Mouse (Mus musculus) neural tube, embryonic 13.5 days (tissue): ENCODE data around the gene Thoc3. TPM values are rescaled to one million over a fixed set of nuclear protein-coding genes. Genes with fewer than 3 reads are reported as not detected.

Source experiments
- ATAC-seq: fragments of 200-750 bp; cut with Nextera tagmentation; 2 replicates; pipeline ENCODE4 v1.8.0; 2017; ENCODE audit warnings: low read depth, mild to moderate bottlenecking, moderate TSS enrichment, moderate library complexity
- H3K27ac ChIP-seq: fragments of 300-500 bp; sonication (generic); replicated peaks from 2 replicates; pipeline ENCODE4 v1.5.1; 2015; ENCODE audit warnings: moderate library complexity, mild to moderate bottlenecking, inconsistent platforms
- H3K27me3 ChIP-seq: fragments of 300-500 bp; sonication (generic); 2 replicates; pipeline ENCODE4 v1.6.1; 2015; ENCODE audit warnings: mild to moderate bottlenecking, inconsistent platforms
- H3K36me3 ChIP-seq: fragments of 300-500 bp; sonication (generic); 2 replicates; pipeline ENCODE4 v1.6.1; 2015; ENCODE audit warnings: mild to moderate bottlenecking, inconsistent platforms
- H3K4me1 ChIP-seq: fragments of 300-500 bp; sonication (generic); replicated peaks from 2 replicates; pipeline ENCODE4 v1.6.1; 2015; ENCODE audit warnings: inconsistent platforms
- H3K4me2 ChIP-seq: fragments of 300-500 bp; sonication (generic); 2 replicates; pipeline ENCODE4 v1.6.1; 2015; ENCODE audit warnings: inconsistent platforms, mild to moderate bottlenecking, moderate library complexity
- H3K4me3 ChIP-seq: fragments of 300-500 bp; sonication (generic); 2 replicates; pipeline ENCODE4 v1.5.1; 2015; ENCODE audit warnings: mild to moderate bottlenecking, inconsistent platforms
- H3K9ac ChIP-seq: fragments of 300-500 bp; sonication (generic); 2 replicates; pipeline ENCODE4 v1.6.1; 2015; ENCODE audit warnings: moderate library complexity, mild to moderate bottlenecking, inconsistent platforms
- H3K9me3 ChIP-seq: fragments of 300-500 bp; sonication (generic); 2 replicates; pipeline ENCODE4 v1.6.1; 2016; ENCODE audit warnings: inconsistent platforms
- WGBS: fragments of 180-500 bp; shearing (Covaris S2); methylation state at CpG from one replicate; pipeline ENCODE4 v1.1.7; 2015; 5-methylcytosine and 5-hydroxymethylcytosine counted together
- polyA plus RNA-seq: library from polyadenylated mRNA; unstranded; fragments of >200 nt; fragmentation: Nextera tagmentation; extraction: Ambion mirVana; gene quantifications from 2 replicates; pipeline ENCODE4 v1.2.1, GENCODE M21; 2015

The Thoc3 gene
- polyA plus RNA-seq, 1 experiment from 2014 or later = 89.6 TPM

GRCm38 (mm10) chr13:54479286-54479685, 10.6 kb upstream of the Thoc3 start:
- Histone ChIP-seq H3K4me2 (no peak overlapping the region), H3K4me1 (no peaks in the 10 kb centered on the region), H3K36me3 (no peaks in the 10 kb centered on the region), H3K4me3 (no peak overlapping the region), H3K9ac (no peak overlapping the region), H3K27ac (no peak overlapping the region), H3K27me3 (no peaks in the 10 kb centered on the region; the same call in 1 of the 2 replicates), H3K9me3 (no peaks in the 10 kb centered on the region)
- 69% methylated on average over 3 of the region's 3 CpGs for WGBS
- no peak for ATAC-seq

GRCm38 (mm10) chr13:54475702-54476101, 7.1 kb upstream of the Thoc3 start:
- Histone ChIP-seq H3K27ac (no peak overlapping the region), H3K9ac (no peak overlapping the region), H3K4me2 (no peak overlapping the region), H3K4me3 (no peak overlapping the region), H3K27me3 (peaks cover 3% of the 10 kb centered on the region; the same call in 1 of the 2 replicates), H3K9me3 (no peaks in the 10 kb centered on the region), H3K4me1 (no peaks in the 10 kb centered on the region), H3K36me3 (no peaks in the 10 kb centered on the region)
- ATAC-seq = no peak
- WGBS = 85% methylated on average over 5 of the region's 5 CpGs

GRCm38 (mm10) chr13:54474996-54475395, 6.3 kb upstream of the Thoc3 start:
- no peak for ATAC-seq
- Histone ChIP-seq H3K27me3 (peaks cover 3% of the 10 kb centered on the region; the same call in 1 of the 2 replicates), H3K27ac (no peak overlapping the region), H3K9ac (no peak overlapping the region), H3K9me3 (no peaks in the 10 kb centered on the region), H3K36me3 (no peaks in the 10 kb centered on the region), H3K4me2 (no peak overlapping the region), H3K4me1 (no peaks in the 10 kb centered on the region), H3K4me3 (no peak overlapping the region)
- 69% methylated on average over 2 of the region's 2 CpGs for WGBS

- no peak overlapping the region for H3K4me3 ChIP-seq
- H3K9ac ChIP-seq = no peak overlapping the region
- H3K4me2 ChIP-seq = no peak overlapping the region
- ATAC-seq = no peak
- no peaks in the 10 kb centered on the region for H3K9me3 ChIP-seq
- H3K27me3 ChIP-seq = peaks cover 3% of the 10 kb centered on the region; the same call in 1 of the 2 replicates
- peaks cover 12% of the 10 kb centered on the region for H3K4me1 ChIP-seq
- H3K27ac ChIP-seq = no peak overlapping the region
- peaks cover 6% of the 10 kb centered on the region for H3K36me3 ChIP-seq
- 81% methylated on average over 4 of the region's 4 CpGs for WGBS
Measured at GRCm38 (mm10) chr13:54471967-54472366, 3.3 kb upstream of the Thoc3 start.

GRCm38 (mm10) chr13:54469012-54469354, 334 bp upstream of the Thoc3 start:
- Histone ChIP-seq H3K27ac (no peak overlapping the region), H3K4me1 (peaks cover 13% of the 10 kb centered on the region), H3K36me3 (peaks cover 36% of the 10 kb centered on the region), H3K4me2 (peak overlapping the region; percentile 95), H3K9ac (peak overlapping the region; percentile 41; the same call in 1 of the 2 replicates), H3K4me3 (peak overlapping the region; percentile 83), H3K9me3 (0 out of 2 replicates have a peak, but pooled peaks cover 4% of the 10 kb centered on the region), H3K27me3 (0 out of 2 replicates have a peak, but pooled peaks cover 3% of the 10 kb centered on the region)
- ATAC-seq = peak; percentile 80
- WGBS = 18% methylated on average over 4 of the region's 4 CpGs

- 0 out of 2 replicates have a peak, but pooled peaks cover 3% of the 10 kb centered on the region for H3K9me3 ChIP-seq
- ATAC-seq = no peak
- 90% methylated on average over 4 of the region's 4 CpGs for WGBS
- no peaks in the 10 kb centered on the region for H3K4me1 ChIP-seq
- no peak overlapping the region for H3K9ac ChIP-seq
- H3K27ac ChIP-seq = no peak overlapping the region
- H3K36me3 ChIP-seq = peaks cover 97% of the 10 kb centered on the region
- no peaks in the 10 kb centered on the region for H3K27me3 ChIP-seq
- H3K4me2 ChIP-seq = no peak overlapping the region
- no peak overlapping the region for H3K4me3 ChIP-seq
Measured at GRCm38 (mm10) chr13:54459282-54459681, 9.4 kb downstream of the Thoc3 start.

DNA sequence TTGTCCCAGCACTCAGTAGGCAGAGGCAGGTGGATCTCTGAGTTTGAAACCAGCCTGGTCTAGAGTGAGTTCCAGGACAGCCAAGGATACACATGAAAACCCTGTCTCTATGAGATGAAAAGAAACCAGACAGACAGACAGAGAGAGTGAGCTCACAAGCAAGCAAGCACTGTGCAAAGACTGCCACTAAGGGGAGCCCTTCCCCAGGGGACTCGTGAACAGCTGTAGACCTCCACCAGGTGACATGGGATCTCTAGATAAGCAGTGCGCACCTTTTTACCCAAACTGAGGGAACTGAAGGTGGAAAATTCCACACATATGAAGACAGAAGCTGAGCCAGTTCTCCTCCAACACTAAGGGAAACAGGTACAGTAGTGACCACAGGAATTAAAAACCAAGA, 11.6 kb downstream of the Thoc3 start:
- no peak for ATAC-seq
- H3K27ac ChIP-seq = no peak overlapping the region
- no peaks in the 10 kb centered on the region for H3K27me3 ChIP-seq
- no peak overlapping the region for H3K4me3 ChIP-seq
- no peaks in the 10 kb centered on the region for H3K4me1 ChIP-seq
- peaks cover 90% of the 10 kb centered on the region for H3K36me3 ChIP-seq
- no peaks in the 10 kb centered on the region for H3K9me3 ChIP-seq
- 88% methylated on average over 2 of the region's 2 CpGs for WGBS
- no peak overlapping the region for H3K4me2 ChIP-seq
- no peak overlapping the region for H3K9ac ChIP-seq

GRCm38 (mm10) chr13:54447496-54448224, 21.0 kb downstream of the Thoc3 start:
- H3K9ac ChIP-seq = peak overlapping the region; percentile 1; the same call in 1 of the 2 replicates
- ATAC-seq = peak; percentile 64

GRCm38 (mm10) chr13:54446686-54447495, 21.8 kb downstream of the Thoc3 start:
- Histone ChIP-seq H3K36me3 (no peaks in the 10 kb centered on the region), H3K9ac (peak overlapping the region; percentile 13; the same call in 1 of the 2 replicates), H3K4me2 (peak overlapping the region; percentile 1; the same call in 1 of the 2 replicates), H3K27ac (no peak overlapping the region), H3K4me3 (no peak overlapping the region), H3K9me3 (no peaks in the 10 kb centered on the region), H3K4me1 (peaks cover 13% of the 10 kb centered on the region; the same call in 1 of the 2 replicates), H3K27me3 (peaks cover 7% of the 10 kb centered on the region)
- whole genome bisulfite sequencing = 29% methylated on average over 19 of the region's 19 CpGs
- peak; percentile 84 for ATAC-seq

More at GRCm38 (mm10) chr13:54447496-54448224, 21.0 kb downstream of the Thoc3 start:
- Histone ChIP-seq H3K27ac (no peak overlapping the region), H3K9me3 (no peaks in the 10 kb centered on the region), H3K27me3 (peaks cover 7% of the 10 kb centered on the region), H3K4me1 (peaks cover 13% of the 10 kb centered on the region; the same call in 1 of the 2 replicates), H3K4me3 (no peak overlapping the region), H3K36me3 (no peaks in the 10 kb centered on the region; the same call in 1 of the 2 replicates), H3K4me2 (peak overlapping the region; percentile 42)
- 8% methylated on average over 15 of the region's 15 CpGs for WGBS

DNA sequence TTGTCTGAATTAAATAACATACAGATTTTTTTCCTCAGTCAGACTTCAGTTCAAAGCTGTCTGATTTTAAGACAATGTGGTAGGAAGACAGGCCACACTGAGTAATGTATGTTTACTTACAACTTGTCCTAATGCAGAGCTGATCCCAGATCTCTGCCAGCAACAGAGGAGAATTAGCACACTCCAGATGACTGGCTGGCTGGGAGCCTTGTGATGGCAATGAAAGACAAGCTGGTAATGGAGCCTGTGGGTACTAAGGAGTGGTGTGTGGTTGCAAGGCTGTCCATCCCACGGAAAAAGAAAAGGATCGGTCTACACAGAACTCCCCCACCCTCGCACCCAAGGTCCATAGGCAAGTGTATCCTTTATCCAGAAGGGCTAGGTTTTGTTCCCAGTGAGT, 25.0 kb downstream of the Thoc3 start:
- no peaks in the 10 kb centered on the region for H3K36me3 ChIP-seq
- no peak overlapping the region for H3K9ac ChIP-seq
- WGBS = 87% methylated on average over 3 of the region's 3 CpGs
- no peak overlapping the region for H3K27ac ChIP-seq
- H3K9me3 ChIP-seq = no peaks in the 10 kb centered on the region
- no peak for ATAC-seq
- H3K4me3 ChIP-seq = no peak overlapping the region
- peaks cover 7% of the 10 kb centered on the region for H3K27me3 ChIP-seq
- no peak overlapping the region for H3K4me2 ChIP-seq
- peaks cover 13% of the 10 kb centered on the region; the same call in 1 of the 2 replicates for H3K4me1 ChIP-seq

GRCm38 (mm10) chr13:54439912-54440311, 28.7 kb downstream of the Thoc3 start:
- ATAC-seq = no peak
- Histone ChIP-seq H3K4me3 (no peak overlapping the region), H3K9me3 (no peaks in the 10 kb centered on the region), H3K27ac (no peak overlapping the region), H3K4me2 (no peak overlapping the region), H3K9ac (no peak overlapping the region), H3K4me1 (no peaks in the 10 kb centered on the region), H3K36me3 (no peaks in the 10 kb centered on the region), H3K27me3 (no peaks in the 10 kb centered on the region)
- 78% methylated on average over 7 of the region's 7 CpGs for WGBS

DNA sequence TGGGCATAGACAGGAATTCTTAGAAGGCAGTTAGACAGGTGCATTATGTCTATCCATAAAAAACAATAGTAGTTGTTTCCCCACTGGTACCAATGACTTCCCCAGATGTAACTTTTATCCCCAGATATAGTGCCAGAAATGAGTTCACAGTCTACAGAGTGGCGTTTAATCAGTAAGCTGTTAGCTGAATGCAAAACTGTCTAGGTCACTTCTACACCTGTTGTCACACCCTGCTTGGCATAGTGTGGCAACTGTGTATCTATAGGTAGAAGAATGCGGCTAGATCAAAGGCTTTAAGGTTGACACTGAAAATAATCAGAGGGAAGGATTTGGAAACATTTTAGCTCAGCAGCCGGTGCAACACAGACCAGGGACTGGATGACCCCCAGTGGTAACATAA, 29.8 kb downstream of the Thoc3 start:
- Histone ChIP-seq H3K4me3 (no peak overlapping the region), H3K36me3 (no peaks in the 10 kb centered on the region), H3K9ac (no peak overlapping the region), H3K4me2 (no peak overlapping the region), H3K9me3 (no peaks in the 10 kb centered on the region), H3K27me3 (no peaks in the 10 kb centered on the region), H3K4me1 (no peaks in the 10 kb centered on the region), H3K27ac (no peak overlapping the region)
- ATAC-seq = no peak
- 81% methylated on average over 3 of the region's 3 CpGs for WGBS
